Mouse (Mus musculus) subcutaneous adipose tissue, adult 2 months (tissue): Measurements from ENCODE around the gene Zmynd10. TPM values are rescaled to one million over a fixed set of nuclear protein-coding genes. Genes with fewer than 3 reads are reported as not detected.

Experiments
- polyA plus RNA-seq: library from polyadenylated mRNA; depleted of rRNA; stranded (reverse); fragments of >200 nt; gene quantifications from 2 replicates; pipeline ENCODE4 v1.2.3, GENCODE M21; 2012; ENCODE audit warnings: low replicate concordance; rRNA removed

Zmynd10 gene
- 0.17 and 0.44 TPM in 2 replicates for polyA plus RNA-seq

GRCm38 (mm10) chr9:107547026-107547425, at the start of gene Zmynd10:
Gene Zmynd10 (plus strand): TSS chr9:107547298.

GRCm38 (mm10) chr9:107533791-107534407, 13.2 kb upstream of the Zmynd10 start, which contains the start of gene Tmem115:
Gene Tmem115 (plus strand): TSS chr9:107533945.

GRCm38 (mm10) chr9:107541474-107542351, 5.4 kb upstream of the Zmynd10 start, which contains the start of the genes Cyb561d2 and Nprl2:
Gene Cyb561d2 (minus strand): TSS chr9:107542193.
Gene Nprl2 (plus strand): TSS chr9:107542226.

GRCm38 (mm10) chr9:107551117-107551889, 4.2 kb downstream of the Zmynd10 start, which contains the start of gene Rassf1:
Gene Rassf1 (plus strand): TSS chr9:107551555.

GRCm38 (mm10) chr9:107563029-107563581, 16.0 kb downstream of the Zmynd10 start, which contains the start of gene Tusc2:
Gene Tusc2 (plus strand): TSS chr9:107563255.

GRCm38 (mm10) chr9:107567702-107568319, 20.7 kb downstream of the Zmynd10 start, which contains the start of gene Hyal2:
Gene Hyal2 (plus strand): TSS chr9:107567945.

GRCm38 (mm10) chr9:107576357-107577107, 29.4 kb downstream of the Zmynd10 start, which contains the start of gene Hyal1:
Gene Hyal1 (plus strand): TSS chr9:107576927.

GRCm38 (mm10) chr9:107578587-107578986, 31.5 kb downstream of the Zmynd10 start, which contains the start of gene Naa80:
Gene Naa80 (plus strand): TSS chr9:107578887.

GRCm38 (mm10) chr9:107580501-107581317, 33.6 kb downstream of the Zmynd10 start, which contains the start of gene Hyal3:
Gene Hyal3 (plus strand): TSS chr9:107580818.

GRCm38 (mm10) chr9:107586974-107587832, 40.1 kb downstream of the Zmynd10 start, which contains the start of gene Ifrd2:
Gene Ifrd2 (plus strand): TSS chr9:107587642.

Other genes with a start within 250 kb of the Zmynd10 start
- 32.5 and 39.1 TPM in 2 replicates for gene Hemk1, start 208.9 kb upstream of the Zmynd10 start, polyA plus RNA-seq
- gene 6430571L13Rik, start 206.7 kb upstream of the Zmynd10 start, polyA plus RNA-seq: 0.98 and 1.7 TPM in 2 replicates
- gene Cacna2d2, start 147.7 kb upstream of the Zmynd10 start, polyA plus RNA-seq: 0.16 and 0.81 TPM in 2 replicates
- gene Tmem115, start 13.4 kb upstream of the Zmynd10 start, polyA plus RNA-seq: 50.0 and 74.9 TPM in 2 replicates
- 46.6 and 47.9 TPM in 2 replicates for gene Cyb561d2, start 5.1 kb upstream of the Zmynd10 start, polyA plus RNA-seq
- 35.5 and 36.1 TPM in 2 replicates for gene Nprl2, start 5.1 kb upstream of the Zmynd10 start, polyA plus RNA-seq
- gene Rassf1, start 4.3 kb downstream of the Zmynd10 start, polyA plus RNA-seq: 33.6 and 43.7 TPM in 2 replicates
- 59.6 and 62.7 TPM in 2 replicates for gene Tusc2, start 16.0 kb downstream of the Zmynd10 start, polyA plus RNA-seq
- 74.8 and 90.6 TPM in 2 replicates for gene Hyal2, start 20.6 kb downstream of the Zmynd10 start, polyA plus RNA-seq
- 26.5 and 27.5 TPM in 2 replicates for gene Hyal1, start 29.6 kb downstream of the Zmynd10 start, polyA plus RNA-seq
- 71.0 and 72.9 TPM in 2 replicates for gene Naa80, start 31.6 kb downstream of the Zmynd10 start, polyA plus RNA-seq
- gene Hyal3, start 33.5 kb downstream of the Zmynd10 start, polyA plus RNA-seq: 1.1 and 1.7 TPM in 2 replicates
- 34.4 and 65.7 TPM in 2 replicates for gene Ifrd2, start 40.3 kb downstream of the Zmynd10 start, polyA plus RNA-seq
- 17.4 and 34.5 TPM in 2 replicates for gene Sema3b, start 61.9 kb downstream of the Zmynd10 start, polyA plus RNA-seq
- gene Gnai2, start 88.1 kb downstream of the Zmynd10 start, polyA plus RNA-seq: 793 and 941 TPM in 2 replicates
- gene Slc38a3, start 122.2 kb downstream of the Zmynd10 start, polyA plus RNA-seq: 4.3 and 13.0 TPM in 2 replicates
- gene Gnat1, start 132.4 kb downstream of the Zmynd10 start, polyA plus RNA-seq: 0.08 TPM in 1 of 2 replicates, not detected in the other
- 70.7 and 93.8 TPM in 2 replicates for gene Sema3f, start 163.2 kb downstream of the Zmynd10 start, polyA plus RNA-seq
- gene Rbm5, start 223.7 kb downstream of the Zmynd10 start, polyA plus RNA-seq: 75.4 and 106 TPM in 2 replicates